Mouse (Mus musculus) heart, embryonic 16.5 days (tissue): Measurements from ENCODE around the gene Ildr1. TPM values are rescaled to one million over a fixed set of nuclear protein-coding genes. Genes with fewer than 3 reads are reported as not detected.

Experiments used
- ATAC-seq: fragments of 200-750 bp; cut with Nextera tagmentation; replicated peaks from 2 replicates; pipeline ENCODE4 v1.8.0; 2017; ENCODE audit warnings: moderate number of reproducible peaks; ENCODE audit not compliant: insufficient read depth, low FRiP score; ENCODE audit errors: extremely low read depth
- H3K27ac ChIP-seq: fragments of 300-500 bp; sonication (generic); 2 replicates; pipeline ENCODE4 v1.5.1; 2014; ENCODE audit warnings: mild to moderate bottlenecking, low read length, control low read depth, moderate library complexity
- H3K27me3 ChIP-seq: fragments of 300-500 bp; sonication (generic); 2 replicates; pipeline ENCODE4 v1.6.1; 2014; ENCODE audit warnings: low read length, mixed read lengths; ENCODE audit not compliant: control insufficient read depth, insufficient read depth
- H3K36me3 ChIP-seq: fragments of 300-500 bp; sonication (generic); 2 replicates; pipeline ENCODE4 v1.6.1; 2014; ENCODE audit not compliant: control insufficient read depth, insufficient read depth
- H3K4me1 ChIP-seq: fragments of 300-500 bp; sonication (generic); 2 replicates; pipeline ENCODE4 v1.6.1; 2014; ENCODE audit warnings: low read length, mixed read lengths; ENCODE audit not compliant: control insufficient read depth, insufficient read depth
- H3K4me2 ChIP-seq: fragments of 300-500 bp; sonication (generic); 2 replicates; pipeline ENCODE4 v1.6.1; 2014; ENCODE audit warnings: low read depth, mild to moderate bottlenecking, control low read depth, low read length
- H3K4me3 ChIP-seq: fragments of 300-500 bp; sonication (generic); 2 replicates; pipeline ENCODE4 v1.5.1; 2014; ENCODE audit warnings: mild to moderate bottlenecking, control low read depth, low read length
- H3K9ac ChIP-seq: fragments of 300-500 bp; sonication (generic); 2 replicates; pipeline ENCODE4 v1.6.1; 2014; ENCODE audit warnings: low read length, control low read depth
- H3K9me3 ChIP-seq: fragments of 300-500 bp; sonication (generic); replicated peaks from 2 replicates; pipeline ENCODE4 v1.6.1; 2016; ENCODE audit warnings: low read length; ENCODE audit not compliant: control insufficient read depth
- WGBS: fragments of 180-500 bp; shearing (Covaris S2); extraction: QIAGEN DNeasy Blood & Tissue Kit; methylation state at CpG from one replicate; pipeline ENCODE4 v1.1.7; 2014; 5-methylcytosine and 5-hydroxymethylcytosine counted together
- polyA plus RNA-seq: library from polyadenylated mRNA; unstranded; fragments of >200 nt; fragmentation: Nextera tagmentation; extraction: Ambion mirVana; gene quantifications from 2 replicates; pipeline ENCODE4 v1.2.1, GENCODE M21; 2015

Ildr1 gene
- polyA plus RNA-seq, 1 experiment from 2014 or later, result 0.50 TPM

GRCm38 (mm10) chr16:36771703-36772102, 77.9 kb downstream of the Ildr1 start:
- no peaks in the 10 kb centered on the region for H3K36me3 ChIP-seq
- no peaks in the 10 kb centered on the region for H3K9me3 ChIP-seq
- no peak overlapping the region for H3K4me2 ChIP-seq
- H3K4me1 ChIP-seq, result no peaks in the 10 kb centered on the region
- no peak overlapping the region for H3K4me3 ChIP-seq
- H3K9ac ChIP-seq, result no peak overlapping the region
- no peaks in the 10 kb centered on the region for H3K27me3 ChIP-seq
- no peak overlapping the region for H3K27ac ChIP-seq
- no peak for ATAC-seq
- WGBS, result 91% methylated on average over 3 of the region's 3 CpGs

- Histone ChIP-seq H3K4me1 (no peaks in the 10 kb centered on the region), H3K9ac (no peak overlapping the region), H3K36me3 (no peaks in the 10 kb centered on the region), H3K4me2 (no peak overlapping the region), H3K27me3 (no peaks in the 10 kb centered on the region), H3K4me3 (no peak overlapping the region), H3K27ac (no peak overlapping the region), H3K9me3 (no peaks in the 10 kb centered on the region)
- 86% methylated on average over 5 of the region's 5 CpGs for WGBS
- ATAC-seq, result no peak
Observed at GRCm38 (mm10) chr16:36772996-36773395, 79.2 kb downstream of the Ildr1 start.

- WGBS, result 82% methylated on average over 6 of the region's 6 CpGs
- Histone ChIP-seq H3K4me3 (no peak overlapping the region), H3K27ac (no peak overlapping the region), H3K27me3 (no peaks in the 10 kb centered on the region), H3K4me2 (no peak overlapping the region), H3K4me1 (no peaks in the 10 kb centered on the region), H3K36me3 (no peaks in the 10 kb centered on the region), H3K9me3 (no peaks in the 10 kb centered on the region), H3K9ac (no peak overlapping the region)
- no peak for ATAC-seq
Observed at GRCm38 (mm10) chr16:36775658-36776057, 81.9 kb downstream of the Ildr1 start.

Other genes starting within 250 kb of the Ildr1 start
- gene Stfa3, start 238.6 kb upstream of the Ildr1 start, polyA plus RNA-seq, result 0.57 and 1.4 TPM in 2 replicates
- gene Casr, start 131.8 kb upstream of the Ildr1 start, polyA plus RNA-seq, result 0.12 and 0.13 TPM in 2 replicates
- gene Cd86, start 27.9 kb upstream of the Ildr1 start, polyA plus RNA-seq, result 1.5 and 1.7 TPM in 2 replicates
- gene Slc15a2, start 91.0 kb downstream of the Ildr1 start, polyA plus RNA-seq, result 1.8 and 4.8 TPM in 2 replicates
- gene Iqcb1, start 134.4 kb downstream of the Ildr1 start, polyA plus RNA-seq, result 21.2 and 21.6 TPM in 2 replicates
- 0.62 and 0.79 TPM in 2 replicates for gene Eaf2, start 181.0 kb downstream of the Ildr1 start, polyA plus RNA-seq
- 53.0 and 54.4 TPM in 2 replicates for gene Golgb1, start 181.2 kb downstream of the Ildr1 start, polyA plus RNA-seq
- gene Hcls1, start 241.0 kb downstream of the Ildr1 start, polyA plus RNA-seq, result 9.4 and 19.2 TPM in 2 replicates